Mouse (Mus musculus): ENCODE measurements at regions not wholly inside any gene's neighbourhood (a gene's known extent, or its start where the extent isn't known, plus 50 kb on each side); places are given as distances from the start of the nearest gene placed in this dataset.

GRCm38 (mm10) chr14:105783428-105783827 is 113.2 kb downstream of the Spry2 start:
- no peak for DNase-seq (ENCODE audit: inconsistent age in 2 of 2, low spot score in 1 of 2)

- DNase-seq (ENCODE audit: inconsistent age in 2 of 2, low spot score in 1 of 2): no peak
Observed at GRCm38 (mm10) chr14:105779760-105780159, 116.9 kb downstream of the Spry2 start.

- peak; percentile 37 to 83 for DNase-seq (ENCODE audit: inconsistent age in 2 of 2, low spot score in 1 of 2)
Observed at GRCm38 (mm10) chr14:105779349-105779748, 117.3 kb downstream of the Spry2 start.

GRCm38 (mm10) chr14:105773674-105774073 is 122.9 kb downstream of the Spry2 start:
- DNase-seq (ENCODE audit: inconsistent age in 2 of 2, low spot score in 1 of 2): no peak

DNA sequence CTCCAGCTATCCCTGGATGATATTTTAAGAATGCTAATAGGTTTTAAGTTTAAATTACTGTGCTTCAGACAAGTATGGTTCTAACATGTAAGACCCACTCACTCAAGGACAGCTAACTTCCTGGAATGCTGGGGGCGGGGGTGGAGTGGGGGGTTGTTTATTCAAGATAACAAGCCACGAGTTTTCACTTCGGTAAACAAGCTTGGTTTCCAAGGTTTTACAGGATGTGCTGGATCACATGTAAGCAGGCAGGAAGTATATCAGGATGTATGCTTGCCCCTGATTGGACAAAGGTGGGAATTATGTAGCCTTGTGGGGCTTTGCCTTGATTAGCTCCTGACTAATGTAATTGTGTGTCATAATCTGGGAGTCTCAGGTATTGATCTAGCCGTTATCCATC is 129.5 kb downstream of the Spry2 start:
- no peak for DNase-seq (ENCODE audit: inconsistent age in 2 of 2, low spot score in 1 of 2)

DNA sequence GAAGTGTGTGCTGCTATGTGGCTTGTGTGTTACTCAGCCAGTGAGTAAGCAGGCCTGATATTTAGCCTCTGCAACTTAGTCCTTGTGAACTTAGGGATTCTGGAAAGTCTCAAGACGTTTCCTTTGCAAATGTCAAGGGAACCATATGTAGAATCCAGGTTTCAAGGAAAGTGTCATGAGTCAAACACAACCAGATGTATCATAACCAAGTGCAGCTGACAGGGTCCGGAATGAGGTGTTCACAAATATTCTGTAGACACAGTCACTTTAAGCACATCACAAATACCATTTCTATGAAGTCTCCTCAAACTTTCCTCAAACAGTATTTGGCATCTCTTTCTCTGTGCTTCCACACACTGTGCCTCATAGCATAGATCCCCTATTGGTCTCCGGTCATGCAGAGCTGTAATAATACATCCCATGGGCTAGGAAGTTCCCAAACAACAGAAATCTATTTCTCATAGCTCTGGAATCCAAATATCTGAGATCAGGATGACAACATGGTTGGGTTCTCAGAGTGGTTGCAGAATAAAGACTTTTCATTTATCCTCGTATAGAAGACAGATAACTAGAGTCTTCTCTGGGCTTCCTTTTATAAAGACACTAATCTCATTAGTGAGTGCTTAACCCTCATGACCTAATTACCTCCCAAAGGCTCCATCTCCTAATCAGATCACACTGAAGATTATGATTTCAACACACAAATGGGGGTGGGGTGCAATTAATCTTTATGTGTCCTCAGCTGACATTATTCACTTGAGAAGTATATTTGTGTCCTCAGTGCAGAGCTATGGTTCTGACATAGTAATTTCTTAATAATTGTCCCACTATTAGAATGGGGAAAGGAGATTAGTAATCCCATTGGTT is 143.9 kb downstream of the Spry2 start:
- no peak for DNase-seq (ENCODE audit: inconsistent age in 2 of 2, low spot score in 1 of 2)

GRCm38 (mm10) chr14:105751762-105752161 is 144.9 kb downstream of the Spry2 start:
- no peak for DNase-seq (ENCODE audit: inconsistent age in 2 of 2, low spot score in 1 of 2)

DNA sequence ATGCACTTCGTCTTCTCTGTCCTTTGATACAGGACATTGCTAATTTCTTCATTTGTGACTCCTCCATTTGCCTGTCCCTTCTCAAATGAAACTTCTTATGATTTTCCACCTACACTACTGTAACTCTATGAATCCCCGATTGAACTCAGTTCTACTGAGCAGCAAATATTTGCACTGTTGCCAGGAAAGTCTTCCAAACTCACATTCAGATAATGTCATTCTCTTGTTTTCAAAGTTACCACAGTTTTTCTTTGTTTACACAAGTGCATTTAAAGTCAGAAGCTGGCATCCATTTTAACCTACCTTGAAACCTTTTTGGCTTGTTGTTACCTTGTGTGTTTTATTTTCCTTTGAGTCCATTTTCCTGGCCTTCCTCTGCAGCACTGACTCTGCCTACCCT is 152.0 kb downstream of the Spry2 start:
- DNase-seq (ENCODE audit: inconsistent age in 2 of 2, low spot score in 1 of 2): no peak

- DNase-seq (ENCODE audit: inconsistent age in 2 of 2, low spot score in 1 of 2): peak in 1 of 2 experiments; percentile 50
Observed at GRCm38 (mm10) chr14:105744125-105744524, 152.5 kb downstream of the Spry2 start.

DNA sequence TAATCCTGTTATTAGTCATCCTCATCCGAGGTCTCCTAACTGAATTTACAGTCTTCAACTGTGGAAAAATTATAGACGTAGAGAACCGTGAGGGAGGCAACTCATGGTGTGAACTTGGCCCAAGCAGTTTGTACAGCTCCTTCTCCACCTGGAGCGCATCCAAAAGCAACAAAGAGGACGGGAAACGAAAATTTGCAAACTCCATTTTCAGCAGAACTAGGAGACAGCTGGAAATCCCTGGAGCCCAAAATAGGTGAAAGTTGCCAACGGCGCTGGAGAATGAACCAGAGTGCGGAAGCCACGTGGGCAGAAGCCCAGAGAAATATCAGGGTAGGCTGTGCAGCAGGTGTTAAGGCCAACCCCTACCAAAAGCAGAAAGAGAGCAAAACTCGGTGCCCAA is 155.7 kb downstream of the Spry2 start:
- peak; percentile 48 to 85 for DNase-seq (ENCODE audit: inconsistent age in 2 of 2, low spot score in 1 of 2)

- no peak for DNase-seq (ENCODE audit: inconsistent age in 2 of 2, low spot score in 1 of 2)
Observed at GRCm38 (mm10) chr14:105738568-105738967, 158.1 kb downstream of the Spry2 start.

GRCm38 (mm10) chr14:105736352-105736751 is 160.3 kb downstream of the Spry2 start:
- no peak for DNase-seq (ENCODE audit: inconsistent age in 2 of 2, low spot score in 1 of 2)

DNA sequence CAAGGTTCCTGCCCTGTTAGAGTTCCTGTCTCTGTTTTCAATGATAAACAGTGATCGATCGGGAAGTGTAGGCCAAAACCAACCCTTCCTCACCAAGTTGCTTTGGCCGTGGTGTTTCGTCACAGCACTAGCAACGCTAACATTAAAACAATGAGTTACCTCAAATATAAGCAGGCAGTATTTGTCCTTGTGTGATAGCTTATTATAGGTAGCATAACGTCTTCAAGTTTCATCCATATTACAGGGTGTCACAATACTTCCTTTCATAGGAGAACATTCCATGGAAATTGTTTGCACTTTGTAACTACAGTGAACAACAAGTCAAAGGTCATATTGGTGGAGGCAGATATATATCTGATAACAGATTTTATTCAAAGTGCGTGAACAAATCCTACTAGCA is 162.3 kb downstream of the Spry2 start:
- no peak for DNase-seq (ENCODE audit: inconsistent age in 2 of 2, low spot score in 1 of 2)

GRCm38 (mm10) chr14:105733013-105733728 is 163.4 kb downstream of the Spry2 start:
- peak; percentile 27 to 68 for DNase-seq (ENCODE audit: inconsistent age in 2 of 2, low spot score in 1 of 2)

DNA sequence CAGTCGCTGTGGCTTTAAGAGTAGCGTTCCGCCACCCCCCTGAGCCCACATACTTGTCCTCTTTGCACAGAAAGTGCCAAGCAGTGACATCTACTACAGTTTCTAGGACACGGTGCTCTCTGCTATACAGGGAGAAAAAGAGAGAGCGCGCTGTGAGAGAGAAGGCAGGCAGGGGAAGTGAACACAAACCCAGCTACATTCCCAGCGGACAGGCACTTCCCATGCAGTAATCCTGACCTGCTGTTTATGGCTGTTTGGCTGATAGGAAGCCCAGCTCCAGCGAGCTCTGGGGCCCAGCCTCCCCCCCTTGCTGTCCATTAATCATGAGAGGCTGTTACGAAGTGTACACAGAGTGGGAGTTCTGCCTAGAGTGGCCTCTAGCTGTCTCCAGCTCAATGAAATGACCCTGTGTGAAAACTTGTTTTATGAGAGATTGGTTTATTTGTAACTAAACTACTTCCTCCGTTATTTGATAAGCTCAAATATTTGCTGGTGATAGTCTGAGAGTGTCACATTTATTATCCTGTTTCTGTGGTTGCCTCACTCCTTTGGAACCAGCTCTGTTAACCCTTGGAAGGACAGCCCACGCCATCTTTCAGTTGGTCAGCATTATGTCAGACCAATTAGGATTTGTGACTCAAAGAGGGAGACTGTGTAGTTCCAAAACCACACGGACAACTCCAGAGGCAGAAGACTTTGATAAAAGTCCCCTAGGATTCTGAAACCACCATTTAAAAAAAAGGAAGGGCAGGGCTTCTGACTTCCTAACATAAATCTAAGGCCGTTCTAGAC is 164.2 kb downstream of the Spry2 start:
- peak; percentile 76 to 94 for DNase-seq (ENCODE audit: inconsistent age in 2 of 2, low spot score in 1 of 2)

DNA sequence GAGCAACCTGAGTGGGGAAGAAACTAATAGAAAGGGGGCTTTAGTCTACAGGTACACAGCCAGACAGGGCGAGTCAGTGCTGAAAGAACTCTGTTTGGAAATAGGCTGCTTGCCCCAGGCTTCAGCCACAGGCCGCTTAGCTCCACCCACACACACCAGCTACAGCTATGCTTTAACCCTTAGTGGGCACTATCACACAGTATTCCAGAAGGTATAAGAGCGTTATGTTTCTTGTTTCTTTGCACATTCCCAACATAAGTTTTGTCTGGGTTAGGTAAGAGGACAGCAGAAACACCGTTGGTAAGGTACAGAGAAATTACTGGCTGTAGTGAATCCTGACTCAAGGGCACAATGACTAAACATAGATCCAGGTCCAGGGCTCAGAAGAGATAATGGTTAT is 165.8 kb downstream of the Spry2 start:
- peak in 1 of 2 experiments; percentile 70 for DNase-seq (ENCODE audit: inconsistent age in 2 of 2, low spot score in 1 of 2)

DNA sequence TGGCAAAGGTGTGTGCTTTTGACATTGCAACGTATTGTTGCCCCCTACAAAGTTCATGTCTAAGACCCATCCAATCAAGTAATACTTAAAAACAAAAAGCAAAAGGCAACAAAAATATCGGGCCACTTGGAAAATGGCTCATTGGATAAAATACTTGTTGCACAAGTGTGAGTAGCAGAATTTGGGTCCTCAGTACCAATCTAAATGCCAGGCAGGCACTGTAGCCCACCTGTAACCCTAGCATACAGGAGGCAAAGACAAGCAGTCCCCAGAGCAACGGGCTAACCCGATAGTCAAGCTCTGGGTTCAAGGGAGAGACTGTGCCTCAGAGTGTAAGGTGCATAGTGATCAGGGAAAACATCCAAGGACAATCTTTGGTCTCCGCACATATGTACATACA is 167.8 kb downstream of the Spry2 start:
- DNase-seq (ENCODE audit: inconsistent age in 2 of 2, low spot score in 1 of 2): no peak

DNA sequence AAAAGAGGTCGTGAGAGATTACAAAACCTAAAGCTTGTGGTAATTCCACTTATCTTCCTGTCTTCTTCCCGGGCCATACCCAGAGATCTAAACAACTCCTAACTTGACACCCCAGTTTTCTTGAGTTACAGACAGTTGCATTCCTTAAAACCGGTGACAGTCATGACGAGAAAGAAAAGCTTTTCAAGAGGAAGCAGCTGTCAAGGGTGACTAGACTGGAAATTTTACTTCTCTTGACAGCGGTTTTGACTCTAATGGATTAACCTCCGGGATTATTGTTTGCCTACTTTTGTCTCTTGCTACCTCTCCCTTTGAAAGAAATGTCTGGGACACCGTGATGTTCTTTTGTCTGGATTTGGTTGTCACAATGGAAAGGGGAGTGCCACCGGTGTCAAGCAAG is 170.9 kb downstream of the Spry2 start:
- DNase-seq (ENCODE audit: inconsistent age in 2 of 2, low spot score in 1 of 2): no peak

- no peak for DNase-seq (ENCODE audit: inconsistent age in 2 of 2, low spot score in 1 of 2)
Observed at GRCm38 (mm10) chr14:105722923-105723322, 173.7 kb downstream of the Spry2 start.

DNA sequence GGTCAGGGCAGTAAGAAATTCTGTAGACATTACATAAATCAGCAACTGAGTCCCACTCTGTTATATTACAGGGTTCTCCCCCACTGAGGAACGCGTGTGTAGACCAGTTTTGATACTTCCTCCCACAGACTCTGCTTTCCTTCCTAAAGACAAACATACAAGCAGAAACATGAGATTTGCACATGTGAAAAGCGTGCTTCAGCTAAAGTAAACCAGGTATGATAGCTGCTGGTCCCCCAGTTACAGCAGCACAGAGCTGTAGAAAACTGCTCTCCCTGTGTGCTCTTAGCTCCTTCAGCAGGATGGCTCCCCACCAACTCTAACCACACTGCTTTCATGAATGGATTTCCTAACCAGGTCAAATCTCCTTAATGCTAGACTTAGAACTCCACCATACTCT is 175.0 kb downstream of the Spry2 start:
- no peak for DNase-seq (ENCODE audit: inconsistent age in 2 of 2, low spot score in 1 of 2)

GRCm38 (mm10) chr14:105720816-105721510 is 175.7 kb downstream of the Spry2 start:
- DNase-seq (ENCODE audit: inconsistent age in 2 of 2, low spot score in 1 of 2): no peak
